Mouse (Mus musculus) right cerebral cortex, postnatal 10 days (tissue): Measurements from ENCODE around the gene Bpifb4.

Source experiments
- DNase-seq, 2 experiments: peaks; one replicate each; pipeline ENCODE4 v3.0.0; 2021; ENCODE audit warnings: low spot score in 2 of 2

The Bpifb4 gene

GRCm38 (mm10) chr2:154005094-154005493, 67.1 kb downstream of the Bpifb4 start:
- peak in 1 of 2 experiments; percentile 22 for DNase-seq

- DNase-seq = no peak
These were observed 67.7 kb downstream of the Bpifb4 start for GRCm38 (mm10) chr2:154005734-154006133.

GRCm38 (mm10) chr2:154006331-154006730, 68.3 kb downstream of the Bpifb4 start:
- no peak for DNase-seq

- no peak for DNase-seq
These were observed 69.4 kb downstream of the Bpifb4 start for GRCm38 (mm10) chr2:154007381-154007780.

GRCm38 (mm10) chr2:154007965-154008364, 70.0 kb downstream of the Bpifb4 start, which contains the start of gene Bpifa2:
Gene Bpifa2 (plus strand): TSS chr2:154008265.
- DNase-seq = no peak
